Mouse (Mus musculus): ENCODE measurements around the gene Rogdi.

The Rogdi gene

DNA sequence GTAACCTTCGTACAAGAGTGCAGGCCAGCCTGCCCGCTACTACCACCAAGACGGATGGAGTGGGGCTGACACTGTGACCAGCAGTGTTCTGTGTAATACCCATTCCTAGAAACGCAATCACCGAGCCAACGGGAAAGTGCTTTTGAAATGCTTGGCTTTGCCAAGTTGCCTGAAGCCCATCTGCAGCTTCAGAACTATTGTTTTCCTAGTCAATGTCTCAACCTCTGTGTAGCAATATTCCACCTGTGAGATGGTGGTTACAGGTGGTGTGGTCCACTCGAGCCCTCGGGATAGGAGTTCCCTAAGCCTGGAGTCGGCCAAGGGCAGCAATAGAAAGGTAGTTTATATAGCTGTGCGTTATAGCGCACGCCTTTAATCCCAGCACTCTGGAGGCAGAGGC is 28.6 kb downstream of the Rogdi start:
- DNase-seq = no peak

DNA sequence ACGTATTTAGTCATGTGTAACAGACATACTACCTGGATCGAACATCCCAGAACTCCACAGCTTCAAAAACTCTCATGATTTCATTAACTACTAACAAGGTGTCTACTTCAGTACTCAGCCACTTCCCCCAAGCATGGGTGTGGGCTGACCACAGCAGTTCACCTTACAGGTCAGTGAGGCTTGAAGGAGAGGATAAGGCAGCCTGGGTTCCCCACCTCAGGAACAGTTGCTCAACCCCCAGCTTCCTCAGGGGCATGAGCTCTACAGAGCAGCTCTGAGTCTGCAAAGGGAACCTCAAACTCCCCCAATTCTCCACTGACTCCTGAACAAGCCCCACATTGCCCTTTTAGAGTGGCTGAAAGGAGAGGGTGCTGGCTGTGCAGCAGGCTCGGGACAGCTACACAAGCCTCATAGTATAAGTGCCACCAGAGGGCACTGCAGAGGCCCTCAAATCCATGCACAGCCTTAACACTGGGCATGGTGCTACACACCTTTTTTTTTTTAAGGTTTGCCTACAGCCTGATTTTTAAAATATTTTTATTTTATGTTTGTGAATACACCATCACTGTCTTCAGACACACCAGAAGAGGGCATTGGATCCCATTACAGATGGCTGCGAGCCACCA is 33.5 kb downstream of the Rogdi start:
- no peak for DNase-seq

DNA sequence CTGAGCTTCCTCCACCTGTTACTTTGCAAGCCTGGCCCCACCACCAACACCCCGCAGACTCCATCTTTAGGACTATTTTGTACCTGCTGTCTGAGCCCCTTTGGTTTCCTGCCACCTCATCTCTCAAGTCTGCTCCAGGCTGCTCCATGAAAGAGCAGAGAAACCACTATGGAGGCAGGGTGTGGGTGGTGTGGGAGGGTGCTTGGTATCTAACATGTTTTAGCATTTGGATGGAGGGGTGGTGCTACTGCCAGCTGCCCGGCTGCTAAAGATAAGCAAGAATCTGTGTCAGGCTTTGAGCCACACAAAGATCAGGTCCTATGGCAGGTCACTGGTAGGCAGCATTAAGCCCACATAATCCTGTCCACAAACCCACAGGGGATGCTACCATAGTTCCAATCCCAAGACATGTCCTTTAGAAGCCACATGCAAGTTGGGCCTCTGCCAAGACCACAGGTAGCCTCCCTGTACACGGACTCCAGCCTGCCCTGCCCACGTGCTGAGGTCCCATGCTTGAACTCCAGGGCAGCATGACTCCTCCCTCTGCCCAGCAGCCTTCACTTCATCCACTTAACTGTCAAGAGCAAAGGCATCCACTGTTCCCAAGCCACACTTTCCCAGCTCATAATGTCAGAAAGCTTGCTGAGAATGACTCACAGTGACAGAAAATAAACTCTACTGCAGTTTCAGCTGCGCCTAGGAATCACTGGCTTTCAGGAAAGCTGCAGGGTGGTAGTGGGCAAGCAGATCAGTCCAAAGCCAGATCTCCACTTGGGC is 34.9 kb downstream of the Rogdi start:
- no peak for DNase-seq

DNA sequence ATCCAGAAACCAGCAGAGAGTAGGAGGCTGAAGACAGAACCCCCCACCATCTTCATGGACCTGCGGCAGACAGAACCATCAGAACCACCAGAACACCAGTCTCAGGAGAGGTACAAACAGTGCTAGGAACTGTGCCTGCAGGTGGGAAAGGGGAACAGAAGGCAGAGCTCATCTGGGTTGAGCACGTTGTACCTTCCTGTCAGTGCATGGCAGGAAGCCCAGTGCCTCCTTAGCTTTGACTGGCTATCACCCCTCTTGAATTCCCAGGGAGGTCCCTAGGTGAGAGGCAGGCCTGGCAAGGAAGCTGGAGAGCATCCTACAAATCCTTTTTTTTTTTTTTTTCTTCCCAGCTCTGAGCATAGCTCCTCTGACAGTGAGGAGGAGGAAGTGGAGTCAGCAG is 37.2 kb downstream of the Rogdi start:
- DNase-seq = no peak

DNA sequence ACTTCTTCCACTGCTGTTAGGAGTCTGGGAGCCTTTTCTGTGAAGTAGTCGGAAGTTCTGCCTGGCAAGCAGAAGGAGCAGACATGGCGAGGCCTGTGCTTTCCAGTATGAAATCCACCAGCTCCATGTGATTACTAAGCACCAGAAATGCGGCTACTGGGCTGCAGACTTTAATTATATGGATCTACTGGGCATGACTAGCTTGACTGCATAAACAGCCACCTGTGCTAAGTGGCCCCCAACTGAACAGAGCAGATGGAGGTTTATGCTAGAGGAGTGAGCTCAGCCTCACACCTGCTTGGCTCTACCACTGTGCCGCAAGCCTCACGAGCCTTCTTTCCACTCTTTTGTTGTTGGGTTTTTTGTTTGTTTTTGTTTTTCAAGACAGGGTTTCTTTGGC is 38.8 kb downstream of the Rogdi start:
- DNase-seq = no peak

DNA sequence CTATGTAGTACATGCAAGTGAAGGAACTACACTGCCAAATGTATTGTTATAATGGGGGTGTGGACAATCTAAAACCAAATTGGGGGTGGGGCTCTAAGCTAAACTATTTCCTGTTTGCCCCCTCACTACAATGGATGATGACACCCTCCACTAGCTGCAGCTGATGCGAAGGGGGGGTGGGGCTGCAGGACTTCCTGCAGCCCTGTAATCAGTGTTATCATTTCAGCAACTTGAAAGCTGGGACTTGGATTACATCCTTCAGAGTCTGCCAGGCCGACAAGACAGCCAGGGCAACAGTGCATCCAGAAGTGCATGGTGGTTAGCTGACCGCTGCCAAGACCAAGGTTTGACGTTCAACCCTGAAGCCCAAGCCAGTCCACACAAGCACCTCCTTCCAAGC is 41.7 kb downstream of the Rogdi start:
- peak; percentile 95 for DNase-seq

DNA sequence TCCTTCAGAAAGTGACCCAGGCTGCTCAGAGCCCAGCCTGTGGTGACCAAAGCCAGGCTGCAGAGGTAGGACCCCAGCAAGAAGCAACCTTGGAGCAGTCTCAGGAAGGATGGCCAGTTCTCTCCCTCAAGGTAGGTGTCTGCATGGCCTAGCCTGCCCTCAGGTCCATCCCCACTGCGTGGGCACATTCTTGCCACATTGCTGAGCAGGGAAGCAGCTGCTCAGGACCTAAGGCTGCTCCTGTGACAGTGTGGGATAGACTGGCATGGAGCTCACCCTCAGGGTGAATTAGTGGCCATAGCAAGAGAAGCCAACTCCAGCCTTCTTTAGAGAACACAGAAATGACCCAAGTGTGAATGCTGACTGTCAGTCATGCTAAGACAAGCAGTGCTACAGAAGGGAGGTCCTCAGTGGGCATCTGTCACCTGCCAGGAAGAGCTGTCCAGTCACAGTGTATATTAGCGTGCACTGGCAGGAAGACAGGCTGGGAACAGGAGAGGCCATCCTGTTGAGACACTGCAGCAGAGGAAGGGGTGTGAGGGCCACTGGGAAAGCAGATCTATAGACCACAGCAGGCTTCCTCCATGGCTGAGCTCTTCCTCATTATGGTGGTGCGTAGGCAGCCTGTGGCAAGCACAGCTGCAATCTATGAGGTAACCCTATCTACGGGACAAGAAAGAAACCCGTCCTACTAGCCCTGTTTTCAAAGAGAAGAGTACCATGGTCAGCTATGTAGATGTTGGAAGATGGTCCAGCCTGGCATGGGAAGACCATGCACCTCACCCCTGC is 44.1 kb downstream of the Rogdi start:
- no peak for DNase-seq

DNA sequence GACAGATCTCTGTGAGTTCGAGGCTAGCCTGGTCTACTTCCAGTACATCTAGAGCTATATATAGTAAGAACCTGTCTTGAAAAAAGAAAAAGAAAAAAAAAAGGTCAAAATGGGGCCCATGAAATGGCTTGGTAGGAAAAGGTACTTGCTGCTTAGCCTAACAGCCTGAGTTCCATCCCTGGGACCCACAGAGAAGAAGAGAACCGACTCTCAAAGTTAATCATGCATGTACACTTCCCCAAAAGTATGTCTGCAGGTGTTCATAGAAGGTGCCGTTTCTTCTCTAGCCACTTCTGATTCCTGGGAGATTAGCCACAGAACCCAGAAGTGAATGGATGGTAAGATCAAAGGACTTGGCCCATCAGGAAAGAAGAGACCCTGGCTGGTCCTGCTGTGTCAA is 44.9 kb downstream of the Rogdi start:
- no peak for DNase-seq

DNA sequence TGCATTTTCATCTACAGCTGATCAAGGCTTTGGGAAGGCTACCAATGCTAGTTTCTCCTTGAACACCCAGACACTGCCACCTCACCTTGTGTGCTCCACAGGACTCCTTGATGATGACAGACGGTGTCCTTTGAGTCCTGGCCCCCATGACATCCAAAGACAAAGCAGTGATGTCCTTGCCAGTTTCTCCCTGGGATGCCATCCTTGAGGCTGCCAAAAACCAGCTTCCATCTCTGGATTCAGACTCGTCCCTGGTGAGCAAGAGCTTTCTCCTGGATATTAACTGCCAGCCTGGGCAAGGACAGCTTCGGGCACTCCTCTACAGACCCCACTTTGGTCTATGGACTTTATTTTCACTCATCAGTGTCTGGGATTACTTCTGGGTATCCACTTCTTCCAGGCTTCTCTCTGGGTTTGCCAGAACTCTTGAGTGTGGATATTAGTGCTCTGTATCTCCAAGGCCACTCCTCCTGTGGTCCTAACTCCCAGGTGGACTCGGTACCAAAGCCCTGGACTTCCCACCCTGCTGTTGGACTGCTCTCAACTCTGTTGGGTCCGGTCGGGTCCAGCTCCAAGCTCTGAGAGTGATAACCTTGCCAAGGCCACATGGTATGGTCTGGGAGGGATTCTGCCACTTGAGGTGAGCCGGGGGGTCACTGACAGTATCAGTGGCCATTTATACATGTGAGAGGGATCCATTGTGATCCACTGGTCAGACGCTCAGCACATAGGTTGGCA is 47.8 kb downstream of the Rogdi start:
- no peak for DNase-seq

DNA sequence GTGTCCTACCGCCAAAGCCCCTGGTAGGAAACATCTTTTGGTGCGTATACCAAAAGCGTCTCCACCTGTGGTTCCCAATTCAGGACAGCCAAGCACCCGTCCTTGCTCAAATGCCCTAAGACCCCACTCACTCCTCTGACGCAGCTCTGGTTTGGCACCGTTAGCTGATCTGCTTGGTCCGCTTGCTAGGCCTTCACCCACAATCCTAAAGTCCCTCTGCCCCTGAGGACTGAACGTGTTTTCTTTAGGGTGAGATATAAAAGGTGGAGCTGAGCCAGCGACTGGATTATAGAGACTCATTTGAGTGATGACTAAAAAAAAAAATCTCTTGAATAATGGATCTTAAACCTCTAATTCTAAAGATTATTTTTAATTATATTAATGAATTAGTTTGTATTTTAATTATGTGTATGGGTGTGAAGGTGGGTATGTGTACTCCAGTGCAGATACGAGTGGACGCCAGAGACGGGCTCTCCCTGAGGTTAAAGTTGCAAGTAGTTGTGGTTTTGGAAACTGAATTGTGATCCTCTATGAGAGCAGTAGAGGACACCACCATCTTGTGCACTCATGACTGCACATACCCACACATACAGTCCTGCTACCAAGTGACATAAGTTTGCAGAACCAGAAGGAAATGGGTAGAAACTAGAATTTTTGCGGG is 48.5 kb downstream of the Rogdi start:
- no peak for DNase-seq

DNA sequence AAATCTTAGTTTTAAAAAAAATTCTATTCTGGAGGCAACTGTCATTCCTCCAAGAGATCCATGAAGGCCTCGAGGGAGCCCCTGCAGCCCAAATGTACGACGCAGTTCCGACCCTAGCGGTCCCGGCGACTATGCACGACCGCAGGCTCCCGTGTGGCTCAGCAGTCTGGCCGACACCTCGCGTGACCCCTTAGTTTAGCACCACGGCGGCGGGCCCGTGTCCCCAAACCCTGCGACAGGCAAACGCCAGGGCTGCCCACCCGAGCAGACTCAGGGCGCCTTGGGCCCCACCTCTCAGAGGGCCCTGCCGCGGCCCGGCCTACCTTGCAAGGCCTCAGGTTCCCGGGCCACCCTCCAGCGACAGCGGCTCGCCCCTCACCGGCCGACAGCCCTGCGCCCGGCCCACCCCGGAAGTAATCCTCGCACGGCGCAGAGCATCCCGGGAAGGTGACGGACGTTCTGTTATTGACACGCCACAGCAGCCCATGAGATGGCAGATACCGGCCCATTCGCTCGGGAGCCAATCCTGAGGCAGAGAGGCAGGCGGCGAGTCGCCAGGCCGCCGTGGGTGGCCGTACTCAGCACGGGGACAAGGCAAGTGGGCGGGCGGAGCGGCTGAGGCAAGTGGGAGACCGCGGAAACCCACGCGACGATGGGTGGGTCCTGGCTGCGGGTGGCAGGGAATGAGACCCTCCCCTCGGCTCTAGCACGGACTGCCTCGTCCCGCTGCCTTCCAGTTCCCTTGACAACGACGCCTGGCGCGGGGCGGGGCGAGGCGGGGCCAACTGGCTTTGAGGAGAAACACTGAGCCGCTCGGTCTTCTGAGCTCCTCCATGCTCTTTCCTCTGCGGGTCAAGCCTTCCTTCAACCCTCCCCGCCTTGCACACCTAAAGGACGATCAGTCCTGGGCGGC is 49.3 kb downstream of the Rogdi start, which contains the start of gene Anks3:
Anks3 (minus strand) TSS at position 409 of the 913 bp plus-strand sequence.
- peak; percentile 100 for DNase-seq

DNA sequence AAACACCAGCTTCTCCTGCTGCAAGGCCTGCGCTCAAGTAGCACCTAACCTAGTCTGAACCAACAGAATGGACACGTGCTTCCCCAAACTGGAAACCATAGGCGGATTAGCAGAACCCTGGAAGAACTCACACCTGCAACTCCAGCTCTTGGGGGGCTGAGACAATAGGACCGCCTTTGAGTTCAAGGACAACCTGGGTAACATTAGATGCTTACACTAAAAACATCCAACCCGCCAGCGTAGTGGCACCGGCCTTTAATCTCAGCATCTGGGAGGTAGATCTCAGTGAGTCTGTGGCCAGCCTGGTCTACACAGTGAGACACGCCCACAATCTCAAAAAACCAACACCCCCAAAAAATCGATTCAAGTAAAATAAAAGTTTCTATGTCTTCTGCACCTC is 50.0 kb downstream of the Rogdi start:
- no peak for DNase-seq

DNA sequence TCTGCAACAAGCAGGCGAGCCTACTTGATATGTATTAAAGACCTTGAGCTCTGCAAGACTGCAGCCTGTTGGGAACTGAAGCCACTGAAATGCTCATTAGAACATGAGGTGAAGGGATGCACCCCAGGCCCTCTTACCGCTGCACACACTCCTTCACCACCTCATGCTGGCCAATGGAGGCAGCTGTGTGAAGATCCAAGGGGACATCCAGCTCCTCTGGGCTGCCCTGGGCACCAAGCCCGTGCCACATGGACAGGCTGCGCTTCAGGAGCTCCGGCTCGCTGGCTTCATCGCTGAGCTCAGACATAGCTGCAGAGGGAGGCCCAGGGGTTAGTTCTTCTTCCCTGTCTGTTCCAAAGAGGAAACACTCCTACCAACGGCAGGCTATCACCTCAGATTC is 53.1 kb downstream of the Rogdi start:
- DNase-seq = peak; percentile 90

All from heart, adult 11 months (tissue).